Mouse (Mus musculus) midbrain, embryonic 14.5 days (tissue): ENCODE results near the gene Zfp141. TPM values are rescaled to one million over a fixed set of nuclear protein-coding genes. Genes with fewer than 3 reads are reported as not detected.

Source experiments
- ATAC-seq: fragments of 200-750 bp; cut with Nextera tagmentation; 2 replicates; pipeline ENCODE4 v1.8.0; 2017; ENCODE audit warnings: moderate number of reproducible peaks, moderate library complexity; ENCODE audit not compliant: low FRiP score, low TSS enrichment
- DNase-seq: peaks from one replicate; pipeline ENCODE4 v3.0.0-alpha.2; 2015
- H3K27ac ChIP-seq: fragments of 300-500 bp; sonication (generic); replicated peaks from 2 replicates; pipeline ENCODE4 v1.5.1; 2014; ENCODE audit warnings: mild to moderate bottlenecking, low read depth, low read length, moderate library complexity
- H3K27me3 ChIP-seq: fragments of 300-500 bp; sonication (generic); 2 replicates; pipeline ENCODE4 v1.6.1; 2014; ENCODE audit warnings: low read length, control low read depth, mixed read lengths; ENCODE audit not compliant: control insufficient read depth, insufficient read depth
- H3K36me3 ChIP-seq: fragments of 300-500 bp; sonication (generic); 2 replicates; pipeline ENCODE4 v1.6.1; 2014; ENCODE audit warnings: low read length, control low read depth; ENCODE audit not compliant: control insufficient read depth, insufficient read depth
- H3K4me1 ChIP-seq: fragments of 300-500 bp; sonication (generic); 2 replicates; pipeline ENCODE4 v1.6.1; 2014; ENCODE audit warnings: mild to moderate bottlenecking, antibody characterized with exemption, low read length, control low read depth; ENCODE audit not compliant: control insufficient read depth, insufficient read depth
- H3K4me2 ChIP-seq: fragments of 300-500 bp; sonication (generic); 2 replicates; pipeline ENCODE4 v1.6.1; 2014; ENCODE audit warnings: mild to moderate bottlenecking, low read length, moderate library complexity
- H3K4me3 ChIP-seq: fragments of 300-500 bp; sonication (generic); replicated peaks from 2 replicates; pipeline ENCODE4 v1.5.1; 2014; ENCODE audit warnings: low read depth, low read length
- H3K9ac ChIP-seq: fragments of 300-500 bp; sonication (generic); replicated peaks from 2 replicates; pipeline ENCODE4 v1.6.1; 2014; ENCODE audit warnings: mild to moderate bottlenecking, low read length, moderate library complexity
- H3K9me3 ChIP-seq: fragments of 300-500 bp; sonication (generic); 2 replicates; pipeline ENCODE4 v1.6.1; 2016; ENCODE audit warnings: low read length, control low read depth, mixed read lengths; ENCODE audit not compliant: control insufficient read depth
- WGBS: fragments of 180-500 bp; shearing (Covaris S2); extraction: QIAGEN DNeasy Blood & Tissue Kit; methylation state at CpG from one replicate; pipeline ENCODE4 v1.1.7; 2014; 5-methylcytosine and 5-hydroxymethylcytosine counted together
- polyA plus RNA-seq: library from polyadenylated mRNA; unstranded; fragments of >200 nt; fragmentation: Nextera tagmentation; extraction: Ambion mirVana; gene quantifications from 2 replicates; pipeline ENCODE4 v1.2.1, GENCODE M21; 2014

Gene Zfp141
- polyA plus RNA-seq, 1 experiment from 2014 or later, result 20.0 TPM

DNA sequence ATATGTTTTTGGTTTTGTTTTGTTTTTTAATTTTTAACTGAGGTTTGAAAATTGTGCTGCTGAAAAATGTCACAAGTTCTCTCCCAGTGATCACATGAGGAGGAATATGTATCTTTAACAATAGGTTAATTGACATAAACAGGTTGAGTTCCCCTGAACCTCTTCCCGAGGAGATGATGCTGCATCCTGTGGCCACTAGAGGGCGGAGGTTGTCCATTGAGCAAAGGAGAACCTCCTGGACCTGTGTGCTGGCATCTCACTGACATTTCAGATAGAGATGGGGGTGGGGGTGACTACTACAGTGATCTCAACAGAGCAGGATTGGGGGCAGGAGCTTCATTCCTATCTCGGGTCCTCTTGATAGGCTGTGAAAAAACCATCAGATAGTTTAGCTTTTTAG, 54.9 kb downstream of the Zfp141 start:
- no peak overlapping the region for H3K4me3 ChIP-seq
- H3K4me1 ChIP-seq, result no peaks in the 10 kb centered on the region
- no peaks in the 10 kb centered on the region for H3K36me3 ChIP-seq
- no peak overlapping the region for H3K4me2 ChIP-seq
- peaks cover 42% of the 10 kb centered on the region for H3K9me3 ChIP-seq
- H3K27me3 ChIP-seq, result no peaks in the 10 kb centered on the region
- DNase-seq (no peak), ATAC-seq (no peak)
- 42% methylated on average over 3 of the region's 3 CpGs for WGBS
- H3K9ac ChIP-seq, result no peak overlapping the region
- no peak overlapping the region for H3K27ac ChIP-seq

DNA sequence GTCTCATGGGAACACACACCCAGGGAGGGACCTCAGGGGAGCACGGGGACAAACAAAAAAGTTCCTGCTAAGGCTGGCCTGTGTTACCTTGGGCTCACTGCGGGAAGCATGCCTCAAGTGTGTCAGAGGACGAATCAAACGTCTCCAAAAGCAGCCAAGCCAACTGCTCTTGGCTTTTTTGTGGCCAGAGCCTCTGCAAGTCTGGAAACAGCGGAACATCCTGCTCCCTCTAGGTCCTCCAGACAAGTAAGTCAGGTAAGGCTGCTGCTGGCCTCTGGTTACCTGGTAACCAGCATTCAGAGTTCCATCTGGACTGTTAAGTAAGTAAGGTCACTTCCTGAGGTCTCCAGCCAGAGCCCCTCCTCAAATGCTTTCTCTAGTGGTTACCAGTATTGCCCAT, 57.7 kb downstream of the Zfp141 start, which contains the start of gene 4933421I07Rik:
Gene 4933421I07Rik, minus strand, starts transcription at position 271 of the 400 bp plus-strand sequence.
- 76% methylated on average over 5 of the region's 5 CpGs for WGBS
- Histone ChIP-seq H3K4me3 (no peak within 1 kb of the TSS), H3K9me3 (peaks cover 31% of the 10 kb centered on the region), H3K27ac (no peak within 1 kb of the TSS), H3K36me3 (no peaks in the 10 kb centered on the region), H3K27me3 (no peaks in the 10 kb centered on the region), H3K4me1 (no peaks in the 10 kb centered on the region), H3K9ac (no peak within 1 kb of the TSS), H3K4me2 (no peak within 1 kb of the TSS)
- DNase-seq, result no peak
- no peak for ATAC-seq

DNA sequence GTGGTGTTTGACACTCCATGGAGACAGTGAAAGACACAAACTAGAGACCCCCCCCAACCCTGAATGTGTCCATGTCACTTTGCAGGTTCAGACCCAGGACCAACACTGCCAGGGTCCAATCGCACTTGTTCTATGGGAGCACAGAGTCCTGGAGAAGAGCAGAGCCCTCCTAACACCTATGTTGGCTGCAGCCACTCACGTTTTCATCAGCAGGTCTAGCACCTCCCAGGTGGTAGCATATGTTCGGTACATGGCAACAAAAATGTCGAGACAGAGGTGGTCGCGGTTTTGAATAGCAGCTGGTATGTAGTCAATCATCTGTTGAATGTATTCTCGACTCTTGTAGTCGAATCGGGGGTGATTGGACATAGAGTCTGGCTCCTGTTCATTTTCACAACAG, 58.2 kb downstream of the Zfp141 start:
- Histone ChIP-seq H3K27ac (no peak overlapping the region), H3K9ac (no peak overlapping the region), H3K4me3 (no peak overlapping the region), H3K27me3 (no peaks in the 10 kb centered on the region), H3K4me2 (no peak overlapping the region), H3K4me1 (no peaks in the 10 kb centered on the region), H3K36me3 (no peaks in the 10 kb centered on the region), H3K9me3 (peaks cover 30% of the 10 kb centered on the region)
- no peak for ATAC-seq
- WGBS, result 82% methylated on average over 9 of the region's 9 CpGs
- DNase-seq, result no peak

Other genes starting within 250 kb of the Zfp141 start
- not detected in 2 replicates for gene Vmn2r61, start 245.7 kb downstream of the Zfp141 start, polyA plus RNA-seq
- not detected in 2 replicates for gene 4933421I07Rik, start 57.6 kb downstream of the Zfp141 start, polyA plus RNA-seq
- gene Gm21028, start 72.8 kb upstream of the Zfp141 start, polyA plus RNA-seq, result not detected in 2 replicates
- gene Zfp977, start 86.8 kb upstream of the Zfp141 start, polyA plus RNA-seq, result 1.7 and 2.1 TPM in 2 replicates
- gene Zfp976, start 136.8 kb upstream of the Zfp141 start, polyA plus RNA-seq, result 1.4 and 3.1 TPM in 2 replicates
- gene Zfp975, start 187.0 kb upstream of the Zfp141 start, polyA plus RNA-seq, result 7.6 and 8.2 TPM in 2 replicates
- gene Gm17067, start 221.3 kb upstream of the Zfp141 start, polyA plus RNA-seq, result not detected in 2 replicates